Mouse (Mus musculus) activated CD4-positive, CD25-positive, alpha-beta regulatory T cell, adult 4 months (primary cell): Measurements from ENCODE around the gene Olfr394. TPM values are rescaled to one million over a fixed set of nuclear protein-coding genes. Genes with fewer than 3 reads are reported as not detected.
"Not testable (repeated sequence)": the region's sequence is repeated elsewhere in the genome, so short reads cannot be mapped to it uniquely, and the experiment has no call there.

Source experiments
- ATAC-seq: one replicate; pipeline ENCODE4 v1.8.0; 2017
- polyA plus RNA-seq, 2 experiments: library from polyadenylated mRNA; unstranded; fragments of 100-300 nt; shearing (Covaris generic); gene quantifications; one replicate each; pipeline ENCODE4 v1.2.1; 2017

Olfr394 gene
- not detected for polyA plus RNA-seq

- no peak for ATAC-seq
Observed at GRCm38 (mm10) chr11:73890671-73891070, at the start of gene Olfr394. Olfr394 (minus strand) TSS chr11:73890771.

GRCm38 (mm10) chr11:73936377-73936776, 45.8 kb upstream of the Olfr394 start, which contains the start of gene Olfr23:
Olfr23 (plus strand) TSS chr11:73936677.
- no peak for ATAC-seq

GRCm38 (mm10) chr11:73909199-73909598, 18.6 kb upstream of the Olfr394 start, which contains the start of gene Olfr395:
Olfr395 (minus strand) TSS chr11:73909299.
- ATAC-seq: not testable (repeated sequence)

GRCm38 (mm10) chr11:73851354-73851753, 39.2 kb downstream of the Olfr394 start, which contains the start of gene Olfr393:
Olfr393 (minus strand) TSS chr11:73851454.
- no peak for ATAC-seq

Other genes with a start within 250 kb of the Olfr394 start
- not detected for gene Zfp735, start 202.0 kb downstream of the Olfr394 start, polyA plus RNA-seq
- not detected for gene Olfr389, start 110.1 kb downstream of the Olfr394 start, polyA plus RNA-seq
- not detected for gene Olfr390, start 107.8 kb downstream of the Olfr394 start, polyA plus RNA-seq
- gene Olfr391-ps, start 87.7 kb downstream of the Olfr394 start, polyA plus RNA-seq: not detected
- gene Olfr392, start 73.7 kb downstream of the Olfr394 start, polyA plus RNA-seq: under 1 TPM in 1 of 2 experiments, not detected in 1; 0.20 TPM
- not detected for gene Olfr393, start 39.3 kb downstream of the Olfr394 start, polyA plus RNA-seq
- not detected for gene Olfr395, start 18.5 kb upstream of the Olfr394 start, polyA plus RNA-seq
- gene Olfr23, start 45.9 kb upstream of the Olfr394 start, polyA plus RNA-seq: not detected
- gene Olfr397, start 70.0 kb upstream of the Olfr394 start, polyA plus RNA-seq: not detected
- under 1 TPM in 1 of 2 experiments, not detected in 1; 0.07 TPM for gene Olfr398, start 99.6 kb upstream of the Olfr394 start, polyA plus RNA-seq
- gene Olfr139, start 165.8 kb upstream of the Olfr394 start, polyA plus RNA-seq: under 1 TPM; 0.42 to 0.48 TPM
- gene Olfr399, start 165.8 kb upstream of the Olfr394 start, polyA plus RNA-seq: not detected
- not detected for gene Zfp616, start 179.2 kb upstream of the Olfr394 start, polyA plus RNA-seq
- not detected for gene Olfr401, start 222.9 kb upstream of the Olfr394 start, polyA plus RNA-seq